Mouse (Mus musculus) adrenal gland, adult 2 months (tissue): Measurements from ENCODE around the gene Spaar. TPM values are rescaled to one million over a fixed set of nuclear protein-coding genes. Genes with fewer than 3 reads are reported as not detected.
"Not testable (repeated sequence)": the region's sequence is repeated elsewhere in the genome, so short reads cannot be mapped to it uniquely, and the experiment has no call there.

Source experiments
- DNase-seq: peaks from one replicate; pipeline ENCODE4 v3.0.0; 2021
- polyA plus RNA-seq: library from polyadenylated mRNA; depleted of rRNA; stranded (reverse); fragments of >200 nt; gene quantifications from 2 replicates; pipeline ENCODE4 v1.2.3, GENCODE M21; 2012
- total RNA-seq, 2 experiments: library from RNA; stranded (reverse); gene quantifications; 2 replicates each; pipeline ENCODE4 v1.2.3; 2021

The Spaar gene
- total and polyA plus RNA-seq, 3 experiments: 1.5 to 2.4 (median 2.0) TPM

DNA sequence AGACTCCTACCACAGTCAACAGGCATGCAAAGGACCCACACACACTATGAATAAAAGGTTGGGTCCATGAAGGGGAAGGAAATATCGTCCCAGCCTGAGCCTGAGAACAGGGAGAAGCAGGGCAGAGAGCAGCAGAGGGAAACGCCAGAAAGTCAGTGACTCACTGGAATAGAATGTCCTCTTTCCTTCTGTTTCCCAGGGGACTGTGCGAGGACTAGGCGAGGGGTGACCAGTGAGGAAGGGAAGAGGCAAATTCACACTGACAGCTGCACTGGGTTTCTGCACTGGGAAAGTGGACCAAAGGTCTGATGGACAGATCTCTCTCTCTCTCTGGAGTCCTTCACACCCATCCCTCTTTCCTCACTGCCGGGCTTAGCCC is 1.3 kb upstream of the Spaar start:
- DNase-seq: peak; percentile 80

DNA sequence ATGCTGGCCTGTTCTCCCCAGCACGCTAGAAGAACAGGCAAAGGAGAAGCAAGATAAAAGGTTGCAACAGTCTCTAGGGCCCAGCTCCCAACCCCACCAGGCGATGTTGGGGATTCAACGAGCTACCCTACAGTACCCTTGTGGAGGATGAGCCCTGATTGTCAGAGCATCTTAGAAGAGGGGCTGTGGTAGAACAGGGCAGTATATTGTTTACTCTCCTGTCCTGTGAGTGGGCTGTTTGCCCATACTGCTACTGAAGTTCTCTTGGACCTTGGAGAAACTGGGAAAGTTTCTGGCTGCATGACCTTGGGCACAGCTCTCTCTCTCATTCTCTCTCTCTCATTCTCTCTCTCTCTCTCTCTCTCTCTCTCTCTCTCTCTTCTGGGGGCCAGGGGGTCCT is 708 bp upstream of the Spaar start:
- DNase-seq: no peak

DNA sequence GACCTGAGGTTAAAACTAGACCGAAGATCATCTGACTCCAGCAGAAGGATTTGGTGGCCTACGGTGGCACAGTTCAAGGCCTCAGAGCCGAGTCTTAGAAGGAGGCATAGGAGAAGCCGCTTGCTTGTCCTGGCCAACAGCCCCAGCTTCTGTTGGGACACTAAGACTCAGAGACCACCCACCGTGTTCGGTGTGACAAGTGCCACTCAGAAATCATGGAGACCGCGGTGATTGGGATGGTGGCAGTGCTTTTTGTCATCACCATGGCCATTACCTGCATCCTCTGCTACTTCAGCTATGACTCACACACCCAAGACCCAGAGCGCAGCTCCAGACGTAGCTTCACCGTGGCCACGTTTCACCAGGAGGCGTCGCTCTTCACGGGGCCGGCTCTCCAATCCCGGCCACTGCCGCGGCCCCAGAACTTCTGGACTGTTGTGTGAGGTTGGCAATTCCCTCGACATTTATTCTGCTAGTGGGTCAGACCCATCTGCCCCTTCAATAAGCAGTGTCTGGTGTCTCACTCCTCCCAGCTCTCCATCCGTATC is 990 bp downstream of the Spaar start:
- no peak for DNase-seq

DNA sequence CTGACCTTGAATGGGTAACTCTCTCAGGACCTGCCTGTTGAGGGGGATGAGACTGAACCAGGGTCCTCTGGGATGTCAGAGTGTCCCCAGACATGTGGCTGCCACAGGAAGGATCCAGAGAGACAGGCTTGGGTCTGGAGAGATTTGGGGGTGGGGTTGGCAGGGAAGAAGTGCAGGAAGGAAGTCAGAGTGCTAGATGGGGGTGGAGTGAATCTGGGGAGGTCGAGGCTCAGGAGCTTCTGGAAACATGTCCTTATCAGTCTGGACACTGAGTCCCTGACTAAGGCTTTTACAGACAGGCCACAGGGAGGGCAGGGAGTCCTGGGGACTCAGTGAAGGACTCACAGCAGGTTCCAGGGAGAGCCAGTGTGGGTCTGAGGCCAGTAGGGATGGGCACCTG is 2.3 kb downstream of the Spaar start:
- no peak for DNase-seq

DNA sequence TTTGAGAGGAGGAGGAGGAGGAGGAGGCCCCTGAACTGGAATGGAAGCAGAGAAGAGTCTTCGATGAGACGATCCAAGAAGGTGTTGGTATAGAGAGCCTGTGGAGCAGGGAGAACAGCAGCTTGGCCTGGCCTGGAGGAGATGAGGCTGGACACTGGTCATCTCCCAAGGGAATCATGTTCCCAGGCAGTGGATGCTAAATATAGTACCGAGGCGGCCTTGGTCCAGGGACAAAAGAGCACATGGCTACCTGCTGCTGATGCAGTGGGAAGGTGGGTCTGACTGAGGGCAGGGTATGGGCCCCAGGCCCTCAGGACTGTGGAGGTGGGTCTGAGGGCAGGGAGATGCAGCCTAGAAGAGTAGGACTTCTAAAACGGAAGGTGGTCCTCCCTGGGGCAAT is 3.4 kb downstream of the Spaar start:
- DNase-seq: no peak

DNA sequence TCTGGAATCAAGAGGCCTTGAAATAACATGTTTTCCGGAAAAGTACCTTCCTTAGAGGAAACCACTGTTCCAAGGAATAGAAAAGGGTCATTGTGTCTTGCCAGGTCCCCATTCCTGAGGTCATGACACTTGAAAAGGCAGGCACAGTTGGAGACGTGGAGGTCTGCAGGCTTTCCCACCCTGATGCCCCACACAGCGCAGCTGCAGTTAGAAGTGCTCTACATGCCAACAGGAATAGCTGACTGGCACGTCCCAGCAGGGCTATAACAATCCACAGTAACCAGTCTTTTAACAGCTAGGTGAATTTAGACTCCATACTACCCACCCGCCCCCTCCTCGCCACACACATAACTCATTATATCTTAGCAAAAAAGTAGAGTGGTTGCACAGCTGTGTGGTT is 7.3 kb downstream of the Spaar start:
- no peak for DNase-seq

DNA sequence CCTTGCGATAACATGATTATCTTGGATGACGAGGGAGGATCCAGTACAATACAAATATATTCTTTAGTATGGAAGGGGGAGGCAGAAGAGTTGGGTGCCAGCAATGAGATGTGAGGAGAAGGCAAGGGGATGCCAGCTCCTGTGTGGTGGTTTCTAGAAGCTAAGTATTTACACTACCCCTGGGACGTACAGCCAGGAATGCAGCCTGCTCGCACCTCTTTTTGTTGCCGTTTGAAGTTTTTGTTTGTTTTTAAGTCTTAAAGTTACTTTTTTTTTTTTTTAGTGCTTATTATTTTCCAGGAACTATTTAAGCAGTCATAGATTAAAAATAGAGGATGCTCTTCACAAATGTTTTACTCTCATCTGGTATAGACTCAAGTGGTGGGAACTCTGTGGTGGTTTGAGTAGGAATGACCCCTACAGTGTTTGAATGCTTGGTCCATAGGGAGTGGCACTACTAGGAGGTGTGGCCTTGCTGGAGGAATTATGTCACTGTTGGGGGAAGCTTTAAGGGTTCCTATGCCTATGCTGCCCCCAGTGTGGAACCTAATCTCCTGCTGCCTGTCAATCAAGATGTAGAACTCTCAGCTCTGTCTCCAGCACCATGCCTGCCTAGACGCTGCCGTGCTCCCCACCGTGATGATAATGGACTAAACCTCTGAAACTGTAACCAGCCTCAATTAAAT is 9.3 kb downstream of the Spaar start:
- no peak for DNase-seq

DNA sequence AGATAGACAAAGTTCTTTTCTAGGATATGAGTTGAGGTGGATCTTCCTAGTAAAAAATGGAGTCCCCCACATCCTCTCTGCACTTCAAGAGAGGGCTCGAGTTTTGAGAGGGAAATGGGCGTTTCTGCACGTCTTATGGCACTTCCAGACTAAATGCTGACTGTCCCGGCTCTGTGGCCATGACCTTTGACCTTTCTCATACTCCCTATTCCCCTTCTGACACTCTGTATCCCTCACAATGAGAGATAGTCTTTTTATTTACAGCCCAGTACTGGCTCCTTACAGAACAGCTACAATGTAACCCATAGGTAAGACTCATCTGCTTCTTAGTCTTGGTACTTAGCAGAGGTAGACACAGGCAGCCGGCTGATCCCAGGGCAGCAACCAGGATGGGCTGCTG is 11.7 kb downstream of the Spaar start:
- no peak for DNase-seq

DNA sequence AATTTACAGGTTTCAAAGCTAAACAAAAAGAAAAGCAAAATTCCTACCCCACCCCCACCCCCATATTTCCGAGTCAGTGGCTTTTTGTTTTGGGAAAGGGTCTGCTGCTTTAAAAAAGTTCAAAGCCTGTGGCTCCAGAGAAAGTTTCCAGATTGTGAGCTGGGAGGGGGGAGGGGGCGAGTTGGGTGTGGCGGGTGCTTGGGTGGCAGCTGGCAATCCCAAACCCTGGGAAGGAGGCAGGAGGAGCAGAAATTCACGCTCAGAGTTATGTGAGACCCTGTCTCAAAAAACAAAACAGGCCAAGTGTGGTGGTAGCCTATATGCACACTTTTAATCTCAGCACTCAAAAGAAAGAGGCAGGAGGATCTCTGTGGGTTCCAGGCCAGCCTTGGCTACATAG is 12.8 kb downstream of the Spaar start:
- DNase-seq: no peak

DNA sequence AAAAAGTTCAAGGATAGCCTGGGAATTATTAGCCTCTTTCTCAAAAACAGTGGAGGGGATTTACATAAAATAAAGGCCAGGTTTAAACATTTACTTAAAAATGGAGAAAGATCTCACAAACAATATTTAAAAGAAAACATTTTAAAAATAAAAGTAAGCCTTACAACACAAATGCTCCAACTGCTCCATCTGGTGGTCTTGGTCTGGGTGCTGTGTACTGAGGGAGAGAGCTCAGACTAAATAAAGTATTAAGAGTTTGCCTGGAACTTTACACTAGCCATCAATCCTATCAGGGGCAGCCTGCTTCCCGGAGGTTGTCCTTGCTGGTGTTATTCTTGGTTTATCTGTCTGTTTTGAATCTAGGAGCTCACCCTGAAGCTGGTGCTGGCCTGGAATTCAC is 13.3 kb downstream of the Spaar start:
- no peak for DNase-seq

DNA sequence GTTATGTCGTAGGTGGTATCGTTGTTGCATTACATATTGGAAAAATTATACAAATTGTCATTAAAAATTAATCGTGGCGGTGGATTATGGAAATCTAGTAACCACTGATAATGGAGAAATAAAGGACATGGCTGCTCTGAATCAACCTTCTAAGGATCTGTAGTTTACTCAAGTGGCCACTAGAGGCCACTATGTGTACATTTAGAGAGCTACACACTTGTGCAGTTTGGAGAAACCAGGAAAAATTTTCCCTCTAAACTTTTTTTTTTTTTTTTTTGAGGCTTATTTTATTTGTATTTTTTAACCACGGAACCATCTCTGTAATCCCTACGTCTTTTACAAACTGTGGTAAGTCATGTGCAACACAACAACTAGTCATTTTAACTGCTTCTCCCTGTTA is 15.4 kb downstream of the Spaar start:
- no peak for DNase-seq

DNA sequence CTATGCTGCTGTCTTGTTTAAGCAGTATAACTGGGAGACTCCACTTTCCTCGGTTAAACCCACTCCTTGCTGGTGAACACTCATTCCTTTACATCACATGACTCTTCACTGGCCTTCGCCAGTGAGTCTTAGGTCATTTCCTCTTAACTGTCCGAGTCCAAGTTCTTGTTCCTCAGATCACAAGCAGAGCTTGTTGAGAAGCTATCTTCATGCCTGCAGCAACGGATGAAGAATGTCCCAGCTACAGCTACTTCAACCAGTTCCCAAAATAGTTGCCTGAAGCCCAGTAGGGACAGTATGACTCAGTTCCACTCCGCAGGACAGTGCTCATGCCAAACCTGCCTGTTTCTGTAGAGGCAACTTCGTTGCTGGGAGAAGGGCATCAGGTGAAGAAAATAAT is 27.4 kb downstream of the Spaar start:
- DNase-seq: no peak

DNA sequence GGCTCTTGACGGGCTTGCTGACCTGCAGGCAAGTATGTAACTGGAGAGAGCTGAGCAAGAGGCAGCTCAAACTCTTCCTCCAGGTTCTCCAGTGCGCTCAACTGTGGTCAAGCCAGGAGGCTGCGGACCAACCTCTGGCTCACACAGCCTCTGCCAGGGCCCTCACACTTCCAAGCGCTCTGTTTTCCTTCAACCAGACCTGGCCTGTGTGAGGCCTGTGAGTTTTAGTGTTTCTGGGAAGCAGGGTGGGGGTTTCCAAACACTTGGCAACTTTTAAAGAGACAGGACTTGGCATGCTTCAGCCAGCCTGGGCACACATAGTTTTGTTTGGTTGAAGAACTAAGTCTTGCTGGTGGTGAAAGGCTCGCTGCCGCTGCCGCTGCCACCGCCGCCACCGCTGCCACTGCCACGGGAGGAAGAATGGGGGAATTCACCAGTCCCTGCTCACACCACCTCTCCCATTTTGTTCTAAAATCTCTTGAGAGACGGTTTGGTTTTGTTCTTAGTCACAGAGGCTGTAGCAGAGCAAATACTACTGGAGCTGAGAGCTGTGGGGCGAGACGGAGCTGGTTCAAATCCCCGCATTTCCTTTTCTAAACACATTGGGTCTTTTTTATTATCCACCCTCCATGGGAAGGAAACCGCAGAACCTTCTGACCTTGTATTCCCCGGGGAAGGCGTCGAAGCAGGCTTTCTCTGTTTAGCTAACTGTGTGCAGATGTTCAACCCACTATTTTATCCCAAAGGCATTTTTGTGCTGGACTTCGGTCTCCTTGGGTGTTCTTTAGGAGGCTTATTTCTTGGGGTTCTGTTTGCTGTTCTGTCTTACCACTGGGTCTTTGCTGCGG is 30.0 kb downstream of the Spaar start:
- DNase-seq: peak; percentile 7

DNA sequence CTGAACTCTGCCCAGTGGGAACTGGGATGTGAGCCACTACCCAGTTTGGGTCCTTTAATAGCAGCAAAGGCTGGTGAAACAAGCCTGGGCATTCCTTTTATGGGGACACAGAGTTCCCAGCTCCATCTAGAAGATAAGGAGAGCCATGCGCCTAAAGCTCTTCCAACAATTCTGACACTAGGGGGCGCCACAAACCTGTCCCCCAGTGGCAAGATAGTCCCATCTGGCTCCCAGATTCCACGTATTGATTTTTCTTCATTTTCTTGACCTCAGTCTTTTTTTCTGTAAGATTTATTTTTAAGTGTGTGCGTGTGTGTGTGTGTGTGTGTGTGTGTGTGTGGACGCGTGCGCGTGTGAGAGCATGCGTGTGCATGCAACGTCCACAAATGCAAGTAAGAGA is 30.6 kb downstream of the Spaar start:
- DNase-seq: peak; percentile 36

DNA sequence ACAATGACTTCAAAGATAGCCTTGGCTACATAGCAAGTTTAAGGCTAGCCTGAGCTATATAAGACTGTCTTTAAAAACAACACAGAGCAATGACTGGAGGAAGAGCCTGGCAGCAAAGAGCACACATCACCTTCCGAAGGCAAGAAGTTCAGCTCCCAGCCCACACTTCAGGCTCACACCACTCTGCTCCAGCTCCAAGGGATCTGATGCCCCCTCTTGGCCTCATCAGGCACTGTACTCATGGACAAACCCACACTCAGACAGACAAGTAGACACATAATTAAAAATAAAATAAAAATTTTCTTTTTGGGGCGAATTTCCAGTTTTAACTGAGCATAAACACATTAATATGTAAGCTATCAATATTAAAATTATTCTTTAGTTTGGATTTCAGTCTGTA is 31.5 kb downstream of the Spaar start:
- DNase-seq: no peak

DNA sequence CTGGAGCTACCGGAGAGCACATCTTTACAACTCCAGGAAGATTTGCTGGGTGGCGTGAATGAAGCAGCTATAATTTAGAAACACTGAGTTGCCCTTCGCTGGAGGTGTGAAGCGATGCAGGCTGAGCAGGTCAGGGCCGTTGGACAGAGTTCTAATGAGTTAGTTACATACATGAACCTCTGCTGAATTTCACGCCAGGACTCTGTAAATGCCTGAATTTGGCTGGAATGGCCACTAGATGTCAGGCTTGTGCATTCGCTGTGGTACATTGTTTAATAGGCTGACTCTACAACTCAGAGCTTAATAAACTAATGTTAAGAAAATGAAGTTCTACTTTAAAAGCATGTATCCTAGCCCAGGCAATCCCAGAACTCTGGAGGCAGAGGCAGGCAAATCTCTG is 33.6 kb downstream of the Spaar start:
- peak; percentile 44 for DNase-seq

DNA sequence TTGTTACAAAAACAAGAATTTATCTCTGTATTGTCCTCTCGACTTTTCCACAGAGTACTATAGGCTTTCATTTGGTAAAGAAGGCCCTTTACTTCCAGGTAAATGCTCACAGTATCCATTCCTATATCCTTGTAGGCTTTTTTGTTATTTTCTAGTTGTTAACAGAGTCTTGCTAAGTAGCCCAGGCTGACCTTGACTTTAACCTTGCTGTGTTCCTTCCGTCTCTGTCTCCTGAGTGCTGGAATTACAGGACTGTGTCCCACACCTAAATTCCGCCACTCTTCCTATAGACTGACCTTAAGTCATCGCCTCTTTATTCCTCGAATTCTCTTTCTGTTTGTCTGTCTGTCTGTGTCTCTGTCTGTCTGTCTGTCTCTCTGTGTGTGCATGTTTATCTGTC is 38.5 kb downstream of the Spaar start:
- DNase-seq: no peak

DNA sequence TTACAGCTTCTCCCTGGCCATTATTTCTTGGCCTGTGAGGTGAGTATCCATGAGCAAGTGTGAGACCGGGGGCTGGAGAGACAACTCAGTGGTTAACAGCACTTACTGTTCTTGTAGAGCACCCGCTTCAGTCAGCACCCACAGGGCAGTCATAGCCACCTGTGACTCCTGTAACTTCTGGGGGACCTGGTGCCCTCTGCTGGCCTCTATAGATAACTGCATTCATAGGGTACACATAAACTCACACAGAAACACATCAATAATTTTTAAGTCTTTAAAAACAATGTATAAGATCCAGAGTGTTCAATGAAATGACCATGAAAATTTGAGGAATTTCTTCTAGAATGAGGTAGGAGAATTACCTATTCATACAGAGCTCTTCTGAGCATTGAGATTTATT is 39.5 kb downstream of the Spaar start:
- DNase-seq: no peak

DNA sequence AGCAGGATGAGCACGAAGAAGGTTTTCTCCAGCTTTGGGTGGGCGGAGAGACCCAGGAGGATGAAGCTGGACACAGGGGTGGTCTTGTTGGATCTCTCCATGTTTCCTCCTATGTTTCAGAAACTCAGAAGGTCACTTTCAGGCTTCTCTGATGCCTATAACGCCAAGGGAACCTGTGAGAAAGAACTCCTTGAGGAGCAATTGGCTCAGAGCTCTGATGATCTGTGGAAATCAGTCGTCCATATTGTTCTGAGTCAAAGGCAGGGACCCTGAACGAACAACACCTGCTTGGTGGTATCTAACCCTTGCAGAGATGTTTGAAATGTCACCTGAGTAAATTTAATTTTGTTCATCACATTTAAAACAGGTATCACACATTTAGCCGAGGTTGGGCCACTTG is 41.1 kb downstream of the Spaar start, which contains the start of gene Olfr159:
Gene Olfr159 (minus strand): TSS at position 101 of the 400 bp plus-strand sequence.
- DNase-seq: no peak

DNA sequence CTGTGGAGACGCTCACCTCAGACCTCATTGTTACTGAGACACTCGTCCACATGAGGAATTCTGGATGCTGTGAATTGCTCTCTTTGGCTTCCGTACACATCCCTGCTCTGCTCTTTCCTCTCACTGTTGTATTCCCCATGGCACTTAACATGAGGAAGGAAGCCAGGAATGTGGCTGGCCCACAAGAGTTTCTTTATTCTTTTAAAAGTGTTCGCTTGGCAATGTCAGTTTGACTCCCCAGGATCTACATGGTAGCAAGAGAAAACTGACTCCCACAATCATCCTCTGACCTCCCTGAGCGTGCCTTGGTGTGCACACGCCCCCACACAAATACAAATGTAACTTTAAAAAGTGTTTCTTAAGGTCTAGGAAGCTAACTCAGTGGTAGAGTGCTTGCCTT is 41.8 kb downstream of the Spaar start:
- DNase-seq: no peak

DNA sequence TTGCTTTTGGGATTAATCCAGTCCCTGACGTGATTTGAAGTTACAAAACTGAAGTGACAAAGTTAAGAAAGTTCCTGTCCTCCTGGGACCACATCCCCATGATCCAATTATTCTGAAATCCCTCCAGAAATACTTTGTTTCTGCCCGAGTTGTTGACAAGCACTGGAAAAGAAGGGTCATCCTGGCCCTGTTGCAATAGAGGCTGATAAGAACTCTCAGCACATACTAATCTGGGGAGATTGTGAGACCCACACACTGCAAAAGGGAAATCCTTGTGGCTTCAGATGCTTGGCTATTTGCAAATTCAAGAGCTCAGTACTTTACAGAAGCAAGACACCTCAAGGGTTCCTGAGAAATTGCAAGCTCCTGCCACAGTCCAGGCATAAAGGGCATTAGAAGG is 42.5 kb downstream of the Spaar start:
- DNase-seq: no peak

DNA sequence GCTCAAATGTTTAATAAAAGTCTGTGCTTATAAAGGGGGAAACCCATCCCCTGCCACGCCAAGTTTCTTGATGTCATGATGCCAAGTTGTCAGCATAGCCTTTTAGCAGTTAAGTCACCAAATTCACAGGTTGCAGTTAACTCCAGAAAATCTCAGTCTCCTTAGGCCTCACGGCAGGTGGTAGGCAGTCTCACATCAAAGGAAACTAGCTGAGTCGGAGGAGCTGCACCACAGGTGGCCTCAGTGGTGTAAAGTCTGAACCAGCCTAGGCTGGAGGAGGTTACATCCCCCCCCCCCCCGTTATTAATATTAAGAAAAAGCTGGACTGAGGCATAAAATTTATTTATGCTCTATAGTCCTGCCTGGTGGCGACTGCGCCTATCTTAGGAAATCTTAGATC is 65.5 kb downstream of the Spaar start:
- DNase-seq: no peak

DNA sequence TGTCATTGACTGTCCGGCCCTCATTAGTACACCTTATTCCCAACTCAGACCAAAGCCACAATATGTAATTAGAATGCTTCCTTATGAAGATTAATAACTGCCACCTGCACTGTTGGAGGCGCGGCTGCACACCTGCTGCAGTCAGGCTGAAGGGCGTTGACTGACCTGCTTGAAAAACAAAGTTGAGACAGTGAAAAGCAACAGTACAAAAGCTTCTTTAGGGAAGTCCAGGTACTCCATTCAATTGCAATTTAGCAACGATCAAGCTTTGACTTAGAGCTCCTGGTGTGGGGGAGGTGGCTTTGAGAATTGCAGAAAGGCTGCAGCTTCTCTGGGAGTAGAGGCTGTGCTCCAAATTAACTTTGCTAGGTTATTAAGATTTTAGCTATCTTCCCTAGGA is 66.0 kb downstream of the Spaar start:
- DNase-seq: not testable (repeated sequence)

DNA sequence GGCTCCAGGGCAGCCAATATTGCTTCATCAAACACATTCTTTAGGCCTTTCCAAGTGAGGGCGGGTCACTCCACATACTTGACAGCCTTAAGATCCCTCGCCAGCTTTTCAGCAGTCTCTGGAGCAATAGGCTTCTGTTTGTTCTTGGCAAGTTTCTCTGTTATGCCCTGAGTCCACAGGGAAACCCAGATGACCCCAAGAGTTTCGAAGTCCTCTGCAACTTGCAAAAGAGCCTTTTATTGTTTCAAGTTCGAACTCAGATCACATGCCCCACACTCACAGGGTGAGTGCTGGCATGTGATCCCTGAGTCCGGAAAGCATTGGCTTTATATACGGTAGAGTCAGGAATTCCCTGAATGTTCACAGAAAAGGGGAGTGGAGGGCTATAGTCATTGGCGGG is 69.1 kb downstream of the Spaar start:
- DNase-seq: peak; percentile 8
